ENCODE assay signal across 8 mouse cellular contexts in the genomic region with DNA sequence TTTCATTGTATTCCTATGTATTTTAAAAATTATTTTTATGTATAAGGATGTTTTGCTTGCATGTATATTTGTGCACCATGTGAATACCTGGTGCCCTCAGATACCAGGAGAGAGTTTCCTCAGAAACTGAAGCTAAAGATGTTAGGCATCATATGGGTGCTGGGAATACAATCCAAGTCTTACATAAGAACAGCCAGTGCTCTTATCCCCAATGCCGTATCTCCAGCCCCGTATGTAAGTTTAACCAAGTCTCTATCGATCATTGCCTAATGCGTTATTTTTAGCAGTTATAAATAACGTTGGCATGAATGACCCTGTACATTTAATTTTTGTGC. TPM values are rescaled to one million over a fixed set of nuclear protein-coding genes. Genes with fewer than 3 reads are reported as not detected.
DNase-seq lines count a peak whose midpoint lies in the region; ATAC-seq lines count a peak whose summit lies in the region.

No protein-coding gene starts in this region.

- H3K9ac ChIP-seq in heart, embryonic 13.5 days = no peak overlapping the region
- peak overlapping the region; percentile 87; the same call in 1 of the 2 replicates for H3K9ac ChIP-seq in hindbrain, embryonic 14.5 days
- no peak overlapping the region for H3K9ac ChIP-seq in midbrain, embryonic 11.5 days (ENCODE audit: low read length)

- H3K27ac ChIP-seq in heart, embryonic 13.5 days (replicated peaks) = no peak overlapping the region
- H3K27ac ChIP-seq in hindbrain, embryonic 14.5 days = no peak overlapping the region
- H3K27ac ChIP-seq in midbrain, embryonic 11.5 days (ENCODE audit: low read depth, low read length) = no peak overlapping the region

- intact Hi-C loops in heart, postnatal 14 days (cut with DNase I) = no loop called here

- H3K27me3 ChIP-seq in heart, embryonic 13.5 days (replicated peaks) = no peaks in the 10 kb centered on the region
- H3K27me3 ChIP-seq in hindbrain, embryonic 14.5 days (ENCODE audit: control insufficient read depth, insufficient read depth, low read length) = no peaks in the 10 kb centered on the region
- H3K27me3 ChIP-seq in midbrain, embryonic 11.5 days (ENCODE audit: control insufficient read depth, insufficient read depth, low read length) = no peaks in the 10 kb centered on the region

- H3K4me1 ChIP-seq in heart, embryonic 13.5 days = peaks cover 22% of the 10 kb centered on the region
- peaks cover 14% of the 10 kb centered on the region for H3K4me1 ChIP-seq in hindbrain, embryonic 14.5 days (replicated peaks; ENCODE audit: control insufficient read depth, insufficient read depth, low read length)
- H3K4me1 ChIP-seq in midbrain, embryonic 11.5 days (ENCODE audit: control insufficient read depth, insufficient read depth, low read length) = peaks cover 6% of the 10 kb centered on the region

- DNase-seq in heart, postnatal 14 days = no peak
- DNase-seq in hindbrain, embryonic 14.5 days (ENCODE audit: low spot score) = no peak
- DNase-seq in midbrain, embryonic 11.5 days (ENCODE audit: low spot score, missing footprints) = no peak
- DNase-seq in retina, embryonic 14.5 days (ENCODE audit: low spot score) = no peak
- no peak for DNase-seq in right cerebral cortex, adult 2 months (ENCODE audit: low spot score in 2 of 2)
- DNase-seq in cerebellum, adult 8-10 months = no peak

- no peak for ATAC-seq in heart, embryonic 13.5 days (ENCODE audit: extremely low read depth, insufficient number of reproducible peaks, low FRiP score, low TSS enrichment)
- peak; percentile 26; the same call in 1 of the 2 replicates for ATAC-seq in common myeloid progenitor, adult 5-6 weeks (replicated peaks; ENCODE audit: low read depth, poor library complexity, severe bottlenecking)
- no peak for ATAC-seq in hindbrain, embryonic 14.5 days (ENCODE audit: low FRiP score)
- no peak for ATAC-seq in midbrain, embryonic 11.5 days (ENCODE audit: low FRiP score)

- H3K4me3 ChIP-seq in heart, embryonic 13.5 days = peak overlapping the region; percentile 99
- no peak overlapping the region for H3K4me3 ChIP-seq in hindbrain, embryonic 14.5 days (replicated peaks; ENCODE audit: low read length)
- no peak overlapping the region for H3K4me3 ChIP-seq in midbrain, embryonic 11.5 days (ENCODE audit: low read depth, low read length)

- peaks cover 62% of the 10 kb centered on the region for H3K36me3 ChIP-seq in heart, embryonic 13.5 days
- H3K36me3 ChIP-seq in hindbrain, embryonic 14.5 days (replicated peaks; ENCODE audit: control insufficient read depth, insufficient read depth) = peaks cover 52% of the 10 kb centered on the region
- peaks cover 5% of the 10 kb centered on the region; the same call in 1 of the 2 replicates for H3K36me3 ChIP-seq in midbrain, embryonic 11.5 days (ENCODE audit: control insufficient read depth, insufficient read depth, low read length)

- no peaks in the 10 kb centered on the region for H3K9me3 ChIP-seq in heart, embryonic 13.5 days
- H3K9me3 ChIP-seq in hindbrain, embryonic 14.5 days (ENCODE audit: control insufficient read depth, low read length) = no peaks in the 10 kb centered on the region
- H3K9me3 ChIP-seq in midbrain, embryonic 11.5 days (ENCODE audit: control insufficient read depth, low read length) = no peaks in the 10 kb centered on the region

- peak overlapping the region; percentile 93; the same call in 1 of the 2 replicates for H3K4me2 ChIP-seq in heart, embryonic 13.5 days
- H3K4me2 ChIP-seq in hindbrain, embryonic 14.5 days (replicated peaks) = peak overlapping the region; percentile 3; the same call in 1 of the 2 replicates
- H3K4me2 ChIP-seq in midbrain, embryonic 11.5 days = peak overlapping the region; percentile 12; the same call in 1 of the 2 replicates

- WGBS in heart, embryonic 13.5 days = 30% methylated on average over 5 of the region's 5 CpGs
- 33% methylated on average over 5 of the region's 5 CpGs for WGBS in hindbrain, embryonic 14.5 days
- 31% methylated on average over 5 of the region's 5 CpGs for WGBS in midbrain, embryonic 11.5 days

RNA-seq across cellular contexts. Expression of gene Polr2c, which starts 0.3 kb away (rescaled TPM):
- polyA plus RNA-seq in heart, embryonic 13.5 days (2015; fragmentation: Nextera tagmentation; extraction: Ambion mirVana) = 107 and 129 TPM in 2 replicates
- total RNA-seq in heart, postnatal 14 days (2021) = 10 to 100 TPM; 65.4 to 65.8 TPM
- total RNA-seq in common myeloid progenitor, adult 5-6 weeks (2017) = 51.3 and 54.3 TPM in 2 replicates
- 111 TPM in 2 replicates for polyA plus RNA-seq in hindbrain, embryonic 14.5 days (2014; fragmentation: Nextera tagmentation; extraction: Ambion mirVana)
- polyA plus RNA-seq in midbrain, embryonic 11.5 days (2014; fragmentation: Nextera tagmentation; extraction: Ambion mirVana) = 160 and 169 TPM in 2 replicates

RNA-seq across cellular contexts. Expression of gene Ciapin1, which starts 18.8 kb away (rescaled TPM):
- 90.9 and 98.2 TPM in 2 replicates for polyA plus RNA-seq in heart, embryonic 13.5 days (2015; fragmentation: Nextera tagmentation; extraction: Ambion mirVana)
- total RNA-seq in heart, postnatal 14 days (2021) = 10 to 100 TPM; 76.8 to 92.4 TPM
- 32.4 and 34.1 TPM in 2 replicates for total RNA-seq in common myeloid progenitor, adult 5-6 weeks (2017)
- polyA plus RNA-seq in hindbrain, embryonic 14.5 days (2014; fragmentation: Nextera tagmentation; extraction: Ambion mirVana) = 151 and 171 TPM in 2 replicates
- 134 and 154 TPM in 2 replicates for polyA plus RNA-seq in midbrain, embryonic 11.5 days (2014; fragmentation: Nextera tagmentation; extraction: Ambion mirVana)

RNA-seq across cellular contexts. Expression of gene Coq9, which starts 18.9 kb away (rescaled TPM):
- 133 and 142 TPM in 2 replicates for polyA plus RNA-seq in heart, embryonic 13.5 days (2015; fragmentation: Nextera tagmentation; extraction: Ambion mirVana)
- 100 to 1,000 TPM; 400 to 427 TPM for total RNA-seq in heart, postnatal 14 days (2021)
- 16.8 and 30.8 TPM in 2 replicates for total RNA-seq in common myeloid progenitor, adult 5-6 weeks (2017)
- 59.1 and 59.8 TPM in 2 replicates for polyA plus RNA-seq in hindbrain, embryonic 14.5 days (2014; fragmentation: Nextera tagmentation; extraction: Ambion mirVana)
- polyA plus RNA-seq in midbrain, embryonic 11.5 days (2014; fragmentation: Nextera tagmentation; extraction: Ambion mirVana) = 49.4 and 51.5 TPM in 2 replicates

RNA-seq across cellular contexts. Expression of gene Dok4, which starts 19.2 kb away (rescaled TPM):
- polyA plus RNA-seq in heart, embryonic 13.5 days (2015; fragmentation: Nextera tagmentation; extraction: Ambion mirVana) = 35.5 and 38.2 TPM in 2 replicates
- 10 to 100 TPM; 23.3 to 26.5 TPM for total RNA-seq in heart, postnatal 14 days (2021)
- total RNA-seq in common myeloid progenitor, adult 5-6 weeks (2017) = 0.78 and 0.82 TPM in 2 replicates
- 65.2 and 68.7 TPM in 2 replicates for polyA plus RNA-seq in hindbrain, embryonic 14.5 days (2014; fragmentation: Nextera tagmentation; extraction: Ambion mirVana)
- polyA plus RNA-seq in midbrain, embryonic 11.5 days (2014; fragmentation: Nextera tagmentation; extraction: Ambion mirVana) = 12.0 and 12.9 TPM in 2 replicates

RNA-seq across cellular contexts. Expression of gene Ccl17, which starts 46.7 kb away (rescaled TPM):
- 0.43 and 0.63 TPM in 2 replicates for polyA plus RNA-seq in heart, embryonic 13.5 days (2015; fragmentation: Nextera tagmentation; extraction: Ambion mirVana)
- not detected for total RNA-seq in heart, postnatal 14 days (2021)
- 1.1 and 4.9 TPM in 2 replicates for total RNA-seq in common myeloid progenitor, adult 5-6 weeks (2017)
- 0.46 and 1.3 TPM in 2 replicates for polyA plus RNA-seq in hindbrain, embryonic 14.5 days (2014; fragmentation: Nextera tagmentation; extraction: Ambion mirVana)
- polyA plus RNA-seq in midbrain, embryonic 11.5 days (2014; fragmentation: Nextera tagmentation; extraction: Ambion mirVana) = not detected in 2 replicates

Comparison
In these comparisons a context has a peak if more than half of its experiments do, and no peak if none do; other contexts are left out.
1. H3K4me2 ChIP-seq: peak in every context shown above with its lines; median percentile 93 in heart, embryonic 13.5 days; 12 in midbrain, embryonic 11.5 days; 3 in hindbrain, embryonic 14.5 days.